Mouse (Mus musculus) brain, embryonic 14.5 days (tissue): ENCODE measurements around the gene Rtkn. TPM values are rescaled to one million over a fixed set of nuclear protein-coding genes. Genes with fewer than 3 reads are reported as not detected.
A peak's percentile ranks its signal among the peaks of the same experiment; 100 is the strongest.

Experiments
- DNase-seq: peaks from one replicate; pipeline ENCODE4 v3.0.0-alpha.2; 2011; ENCODE audit warnings: low read depth
- CTCF ChIP-seq: fragments of 200-500 bp; IDR thresholded peaks from 2 replicates; pipeline ENCODE4 v1.5.1; 2012; ENCODE audit warnings: inconsistent platforms, mild to moderate bottlenecking, moderate library complexity, borderline replicate concordance; ENCODE audit not compliant: insufficient read depth, insufficient read length; ENCODE audit errors: extremely low read depth
- POLR2A ChIP-seq: fragments of 200-500 bp; IDR thresholded peaks from 2 replicates; pipeline ENCODE4 v1.6.1; 2012; ENCODE audit warnings: mild to moderate bottlenecking, inconsistent platforms, borderline replicate concordance; ENCODE audit not compliant: poor library complexity, insufficient read depth, insufficient read length, severe bottlenecking; ENCODE audit errors: extremely low read depth
- polyA plus RNA-seq: library from polyadenylated mRNA; depleted of rRNA; stranded (reverse); fragments of >200 nt; gene quantifications from 2 replicates; pipeline ENCODE4 v1.2.3, GENCODE M21; 2012; rRNA removed

The Rtkn gene
- polyA plus RNA-seq, 1 experiment: 30.7 TPM

DNA sequence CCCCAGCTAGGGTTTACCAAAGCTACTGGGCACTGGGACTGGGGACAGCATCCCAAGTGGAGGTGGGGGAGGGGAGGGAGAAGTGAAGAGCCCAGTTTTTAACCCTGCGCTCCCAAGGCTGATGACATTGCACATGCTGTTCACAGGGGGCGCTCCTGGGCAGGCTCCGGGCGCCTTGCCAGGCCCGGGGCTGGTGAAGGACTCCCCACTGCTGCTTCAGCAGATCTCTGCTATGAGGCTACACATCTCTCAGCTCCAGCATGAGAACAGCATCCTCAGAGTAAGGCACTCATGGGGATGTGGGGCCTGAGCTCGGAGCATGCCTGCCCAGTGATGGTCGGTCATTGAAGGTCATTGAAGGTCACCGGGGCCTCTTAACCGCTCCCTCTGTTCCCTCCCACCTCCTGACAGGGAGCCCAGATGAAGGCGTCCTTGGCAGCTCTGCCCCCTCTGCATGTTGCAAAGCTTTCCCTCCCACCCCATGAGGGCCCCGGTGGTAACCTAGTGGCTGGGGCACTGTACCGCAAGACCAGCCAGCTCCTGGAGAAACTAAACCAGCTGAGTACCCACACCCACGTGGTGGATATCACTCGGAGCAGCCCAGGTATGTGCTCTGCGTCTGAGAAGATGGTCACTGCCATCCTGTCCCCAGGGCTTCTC is 62.2 kb downstream of the Rtkn start:
- peak; percentile 71 for DNase-seq
- no peak for TF ChIP-seq POLR2A
- peak; percentile 56 for TF ChIP-seq CTCF

Other genes with a start within 250 kb of the Rtkn start
- gene Sema4f, start 195.7 kb upstream of the Rtkn start, polyA plus RNA-seq: 21.3 and 23.9 TPM in 2 replicates
- 0.05 and 0.15 TPM in 2 replicates for gene M1ap, start 188.6 kb upstream of the Rtkn start, polyA plus RNA-seq
- gene Dok1, start 102.0 kb upstream of the Rtkn start, polyA plus RNA-seq: 2.7 and 2.9 TPM in 2 replicates
- gene Loxl3, start 101.3 kb upstream of the Rtkn start, polyA plus RNA-seq: 6.7 and 7.3 TPM in 2 replicates
- gene Aup1, start 80.9 kb upstream of the Rtkn start, polyA plus RNA-seq: 222 and 386 TPM in 2 replicates
- gene Htra2, start 80.2 kb upstream of the Rtkn start, polyA plus RNA-seq: 63.4 and 99.1 TPM in 2 replicates
- gene Dqx1, start 77.6 kb upstream of the Rtkn start, polyA plus RNA-seq: 1.0 and 1.8 TPM in 2 replicates
- 0.31 TPM in 1 of 2 replicates, not detected in the other for gene Tlx2, start 65.2 kb upstream of the Rtkn start, polyA plus RNA-seq
- 39.8 and 66.1 TPM in 2 replicates for gene Pcgf1, start 57.6 kb upstream of the Rtkn start, polyA plus RNA-seq
- gene Lbx2, start 49.1 kb upstream of the Rtkn start, polyA plus RNA-seq: 0.29 and 0.78 TPM in 2 replicates
- 10.4 and 12.8 TPM in 2 replicates for gene Ccdc142, start 33.9 kb upstream of the Rtkn start, polyA plus RNA-seq
- gene Gm42688, start 33.8 kb upstream of the Rtkn start, polyA plus RNA-seq: 10.3 and 11.6 TPM in 2 replicates
- 99.0 and 142 TPM in 2 replicates for gene Mrpl53, start 26.4 kb upstream of the Rtkn start, polyA plus RNA-seq
- gene Mogs, start 20.0 kb upstream of the Rtkn start, polyA plus RNA-seq: 45.3 and 63.1 TPM in 2 replicates
- 298 and 440 TPM in 2 replicates for gene Wbp1, start 13.9 kb upstream of the Rtkn start, polyA plus RNA-seq
- gene Ino80b, start 10.0 kb upstream of the Rtkn start, polyA plus RNA-seq: 43.4 and 47.9 TPM in 2 replicates
- 21.2 and 31.4 TPM in 2 replicates for gene Wdr54, start 20.9 kb downstream of the Rtkn start, polyA plus RNA-seq
- 2.9 and 4.1 TPM in 2 replicates for gene 1700003E16Rik, start 20.9 kb downstream of the Rtkn start, polyA plus RNA-seq
- 217 and 252 TPM in 2 replicates for gene Dctn1, start 30.5 kb downstream of the Rtkn start, polyA plus RNA-seq
- 2.1 and 7.0 TPM in 2 replicates for gene Slc4a5, start 84.4 kb downstream of the Rtkn start, polyA plus RNA-seq
- 18.8 and 19.6 TPM in 2 replicates for gene Mthfd2, start 190.4 kb downstream of the Rtkn start, polyA plus RNA-seq
- gene Mob1a, start 190.6 kb downstream of the Rtkn start, polyA plus RNA-seq: 27.0 and 27.1 TPM in 2 replicates
- 18.9 and 28.5 TPM in 2 replicates for gene Bola3, start 213.7 kb downstream of the Rtkn start, polyA plus RNA-seq